Mouse (Mus musculus) small intestine, adult 2 months (tissue): ENCODE measurements around the gene Stim2.

Source experiments
- CTCF ChIP-seq: fragments of 200-500 bp; IDR thresholded peaks from 2 replicates; pipeline ENCODE4 v1.5.1; 2012; ENCODE audit warnings: low read depth, mild to moderate bottlenecking, control low read depth, inconsistent platforms, low read length, moderate library complexity, mixed read lengths; ENCODE audit not compliant: insufficient replicate concordance, insufficient read length; ENCODE audit errors: extremely low read depth
- POLR2A ChIP-seq: fragments of 200-500 bp; IDR thresholded peaks from 2 replicates; pipeline ENCODE4 v1.6.1; 2012; ENCODE audit warnings: low read depth, mild to moderate bottlenecking, control low read depth, inconsistent platforms, low read length, moderate library complexity

DNA sequence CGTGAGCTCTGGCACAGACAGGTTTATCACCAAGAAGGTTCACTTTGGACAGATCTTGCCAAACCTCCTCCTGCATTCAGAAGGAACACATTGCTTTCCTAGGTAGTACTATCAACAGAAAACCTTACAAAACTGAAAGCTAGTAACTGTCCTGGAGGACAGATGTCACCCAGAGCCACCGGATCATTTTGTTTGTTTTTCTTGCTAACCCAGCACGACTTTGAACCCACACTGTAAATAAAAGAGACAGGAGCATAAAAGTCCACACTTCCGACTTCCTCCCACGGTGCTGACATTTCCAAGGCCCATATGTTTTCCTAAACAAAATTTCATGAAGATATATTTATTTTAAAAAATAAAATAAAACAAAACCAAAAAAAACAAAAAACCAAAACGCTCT lies 41.0 kb upstream of the Stim2 start:
- TF ChIP-seq POLR2A (no peak), CTCF (no peak)
